Mouse (Mus musculus) G1E (cell line): Measurements from ENCODE around the gene Lpin2. TPM values are rescaled to one million over a fixed set of nuclear protein-coding genes. Genes with fewer than 3 reads are reported as not detected.

Source experiments
- ATAC-seq: 2 replicates; pipeline ENCODE4 v1.8.0; 2016; ENCODE audit warnings: mild to moderate bottlenecking; ENCODE audit not compliant: insufficient number of reproducible peaks, poor library complexity, low FRiP score, severe bottlenecking; ENCODE audit errors: extremely low read depth
- DNase-seq: peaks from one replicate; pipeline ENCODE4 v3.0.0; 2012; ENCODE audit warnings: low spot score
- H3K27me3 ChIP-seq: 2 replicates; pipeline ENCODE4 v1.6.1; 2012; ENCODE audit warnings: mild to moderate bottlenecking, low read length, inconsistent platforms; ENCODE audit not compliant: insufficient read depth
- H3K36me3 ChIP-seq: replicated peaks from 2 replicates; pipeline ENCODE3; 2012; ENCODE audit warnings: mild to moderate bottlenecking, inconsistent platforms
- H3K4me1 ChIP-seq: 2 replicates; pipeline ENCODE4 v1.6.1; 2012; ENCODE audit warnings: low read depth, low read length, inconsistent platforms, mixed read lengths; ENCODE audit not compliant: insufficient read depth
- H3K4me3 ChIP-seq: 2 replicates; pipeline ENCODE4 v1.5.1; 2012; ENCODE audit warnings: low read depth, mild to moderate bottlenecking, inconsistent platforms, low read length, moderate library complexity, mixed read lengths
- H3K9me3 ChIP-seq: replicated peaks from 2 replicates; pipeline ENCODE4 v1.6.1; 2012; ENCODE audit warnings: inconsistent platforms
- CTCF ChIP-seq: IDR thresholded peaks from 2 replicates; pipeline ENCODE4 v1.5.1; 2012; ENCODE audit warnings: low read depth, low read length, inconsistent platforms, mixed read lengths
- GATA1 ChIP-seq: IDR thresholded peaks from 2 replicates; pipeline ENCODE4 v1.6.1; 2012; ENCODE audit warnings: borderline replicate concordance, low read length, inconsistent platforms, mixed read lengths
- GATA2 ChIP-seq: IDR thresholded peaks from 2 replicates; pipeline ENCODE4 v1.6.1; 2012; ENCODE audit warnings: low read depth, low read length, inconsistent platforms, borderline replicate concordance
- POLR2AphosphoS5 ChIP-seq: IDR thresholded peaks from 2 replicates; pipeline ENCODE4 v1.6.1; 2012; ENCODE audit warnings: low read depth, low read length, inconsistent platforms; ENCODE audit not compliant: insufficient replicate concordance
- TAL1 ChIP-seq: conservative IDR thresholded peaks from 2 replicates; pipeline ENCODE4 v1.6.1; 2012; ENCODE audit warnings: low read depth, low read length, inconsistent platforms, mixed read lengths
- polyA plus RNA-seq: library from polyadenylated mRNA; stranded (reverse); fragments of >175 nt; gene quantifications from 2 replicates; pipeline ENCODE4 v1.2.3, GENCODE M21; 2012
- total RNA-seq, 2 experiments: library from RNA; stranded (forward) in 1 of 2; stranded (reverse) in 1 of 2; fragments of 200-1000 nt in 1 of 2; fragments of >200 nt in 1 of 2; fragmentation: Nextera tagmentation in 1 of 2; gene quantifications; 2 replicates each; pipeline ENCODE4 v1.2.3; 2014 to 2017

Gene Lpin2
- total and polyA plus RNA-seq, 3 experiments: 44.3 to 169 (median 155) TPM

DNA sequence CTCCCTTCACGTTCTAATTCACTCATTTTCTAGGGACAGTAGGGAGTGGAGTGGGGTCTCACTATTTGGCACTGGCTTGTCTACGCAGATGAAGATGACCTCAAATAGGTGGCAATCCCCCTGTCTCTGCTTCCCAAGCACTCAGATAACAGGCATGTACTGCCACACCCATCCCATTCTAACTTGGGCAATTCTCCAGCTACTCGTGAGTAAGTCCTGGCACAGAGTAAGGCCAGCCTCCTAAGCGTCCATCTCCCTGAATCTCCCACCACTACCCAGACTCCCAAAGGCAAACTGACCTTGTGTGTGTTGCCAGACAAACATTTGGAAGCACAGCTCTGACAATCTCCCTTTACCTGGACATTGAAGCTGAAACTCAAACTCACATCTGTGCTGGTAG lies 110.5 kb downstream of the Lpin2 start:
- H3K36me3 ChIP-seq: peaks cover 67% of the 10 kb centered on the region
- H3K4me1 ChIP-seq: peaks cover 52% of the 10 kb centered on the region
- no peak for ATAC-seq
- no peaks in the 10 kb centered on the region for H3K9me3 ChIP-seq
- no peaks in the 10 kb centered on the region for H3K27me3 ChIP-seq
- no peak overlapping the region for H3K4me3 ChIP-seq
- DNase-seq: no peak
- no peak for TF ChIP-seq CTCF
- no peak for TF ChIP-seq GATA2
- no peak for TF ChIP-seq GATA1
- no peak for TF ChIP-seq TAL1
- no peak for TF ChIP-seq POLR2AphosphoS5

DNA sequence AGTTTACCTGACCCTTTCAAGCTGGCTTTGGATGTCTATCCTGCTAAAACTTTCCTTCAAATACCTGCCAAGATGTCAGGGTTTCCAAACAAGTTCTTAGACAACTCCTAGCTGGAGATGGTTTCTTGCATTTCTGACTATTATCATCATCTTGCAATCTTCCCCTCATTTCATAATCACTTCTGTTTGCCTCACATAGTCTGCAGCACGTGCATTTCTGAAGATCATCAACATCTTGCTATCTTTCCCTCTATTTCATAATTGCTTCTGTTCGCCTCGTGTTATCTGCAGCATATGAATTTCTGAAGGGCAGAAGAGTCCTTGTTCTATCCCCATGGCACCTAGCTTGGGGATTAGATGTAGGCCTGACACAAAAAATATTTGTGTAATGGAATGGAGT lies 112.2 kb downstream of the Lpin2 start:
- Histone ChIP-seq H3K4me3 (no peak overlapping the region), H3K36me3 (peaks cover 75% of the 10 kb centered on the region), H3K4me1 (peaks cover 41% of the 10 kb centered on the region), H3K9me3 (no peaks in the 10 kb centered on the region), H3K27me3 (no peaks in the 10 kb centered on the region)
- TF ChIP-seq TAL1: no peak
- no peak for TF ChIP-seq POLR2AphosphoS5
- TF ChIP-seq GATA1: no peak
- no peak for TF ChIP-seq GATA2
- no peak for TF ChIP-seq CTCF
- no peak for DNase-seq
- ATAC-seq: no peak

Other genes with a start within 250 kb of the Lpin2 start
- gene Myom1, start 179.9 kb upstream of the Lpin2 start, total RNA-seq (2014; fragmentation: Nextera tagmentation): 1.2 and 1.6 TPM in 2 replicates
- gene Myom1, start 179.9 kb upstream of the Lpin2 start, total RNA-seq (2017): 0.71 and 1.0 TPM in 2 replicates
- 0.11 and 0.25 TPM in 2 replicates for gene Myom1, start 179.9 kb upstream of the Lpin2 start, polyA plus RNA-seq
- gene Myl12a, start 179.7 kb upstream of the Lpin2 start, total RNA-seq (2014; fragmentation: Nextera tagmentation): 145 and 148 TPM in 2 replicates
- 222 and 225 TPM in 2 replicates for gene Myl12a, start 179.7 kb upstream of the Lpin2 start, total RNA-seq (2017)
- 52.1 and 76.2 TPM in 2 replicates for gene Myl12a, start 179.7 kb upstream of the Lpin2 start, polyA plus RNA-seq
- gene Emilin2, start 129.4 kb downstream of the Lpin2 start, total RNA-seq (2014; fragmentation: Nextera tagmentation): 80.3 and 81.3 TPM in 2 replicates
- 137 and 170 TPM in 2 replicates for gene Emilin2, start 129.4 kb downstream of the Lpin2 start, total RNA-seq (2017)
- gene Emilin2, start 129.4 kb downstream of the Lpin2 start, polyA plus RNA-seq: 106 and 131 TPM in 2 replicates